Mouse (Mus musculus) spleen, adult 2 months (tissue): Measurements from ENCODE around the gene Mapk8ip1. TPM values are rescaled to one million over a fixed set of nuclear protein-coding genes. Genes with fewer than 3 reads are reported as not detected.

Source experiments
- DNase-seq, 2 experiments: peaks; one replicate each; pipeline versions ENCODE4 v3.0.0 to v3.0.0-alpha.2; 2012 to 2021; ENCODE audit warnings: low spot score in 2 of 2, low read depth in 1 of 2
- H3K27ac ChIP-seq: fragments of 200-500 bp; 2 replicates; pipeline ENCODE4 v1.5.1; 2012; ENCODE audit warnings: low read length, inconsistent platforms; ENCODE audit not compliant: insufficient read depth
- H3K27me3 ChIP-seq: fragments of 200-500 bp; 2 replicates; pipeline ENCODE4 v1.6.1; 2012; ENCODE audit warnings: mild to moderate bottlenecking, moderate library complexity, low read length, inconsistent platforms; ENCODE audit not compliant: control insufficient read depth, insufficient read depth
- H3K36me3 ChIP-seq: fragments of 200-500 bp; 2 replicates; pipeline ENCODE4 v1.6.1; 2012; ENCODE audit warnings: mild to moderate bottlenecking, low read length, inconsistent platforms; ENCODE audit not compliant: control insufficient read depth, insufficient read depth
- H3K4me1 ChIP-seq: fragments of 200-500 bp; 2 replicates; pipeline ENCODE4 v1.6.1; 2011; ENCODE audit warnings: inconsistent platforms; ENCODE audit not compliant: control insufficient read depth, insufficient read depth, insufficient read length
- H3K4me3 ChIP-seq: fragments of 200-500 bp; 2 replicates; pipeline ENCODE4 v1.5.1; 2011; ENCODE audit warnings: mild to moderate bottlenecking, inconsistent platforms; ENCODE audit not compliant: insufficient read depth, insufficient read length; ENCODE audit errors: extremely low read depth
- CTCF ChIP-seq: fragments of 200-500 bp; IDR thresholded peaks from 2 replicates; pipeline ENCODE4 v1.5.1; 2011; ENCODE audit warnings: mild to moderate bottlenecking, inconsistent platforms; ENCODE audit not compliant: insufficient read depth, insufficient read length, insufficient replicate concordance; ENCODE audit errors: extremely low read depth
- POLR2A ChIP-seq: fragments of 200-500 bp; IDR thresholded peaks from 2 replicates; pipeline ENCODE4 v1.6.1; 2011; ENCODE audit warnings: low read depth, low read length, inconsistent platforms
- WGBS: fragments of 180-500 bp; shearing (Covaris S2); methylation state at CpG from one replicate; pipeline ENCODE4 v1.1.7; 2018; 5-methylcytosine and 5-hydroxymethylcytosine counted together
- polyA plus RNA-seq: library from polyadenylated mRNA; depleted of rRNA; stranded (reverse); fragments of >200 nt; gene quantifications from 2 replicates; pipeline ENCODE4 v1.2.3, GENCODE M21; 2012

Mapk8ip1 gene
- polyA plus RNA-seq, 1 experiment: 5.0 TPM

DNA sequence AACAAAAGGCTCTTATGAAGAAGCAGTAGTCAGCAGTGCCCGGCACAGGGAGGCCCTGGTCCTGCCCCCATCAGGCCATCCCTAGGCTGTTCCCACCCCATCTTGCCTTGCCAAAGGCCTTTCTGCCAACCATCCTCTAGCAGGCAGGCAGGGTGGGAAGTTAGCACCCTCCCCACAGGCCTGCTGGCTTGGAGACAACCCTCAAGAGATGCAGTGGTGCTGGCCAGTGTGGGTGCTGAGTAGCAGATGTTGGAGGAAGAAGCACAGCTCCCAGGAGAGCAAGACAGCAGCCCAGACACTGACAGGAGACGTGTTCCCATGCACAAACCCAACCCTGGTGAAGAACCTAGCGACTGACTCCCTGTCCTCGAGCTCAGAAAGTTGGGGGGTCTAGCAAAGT lies 13.4 kb downstream of the Mapk8ip1 start:
- H3K36me3 ChIP-seq: peaks cover 1% of the 10 kb centered on the region; the same call in 1 of the 2 replicates
- 68% methylated on average over 4 of the region's 4 CpGs for WGBS
- H3K27me3 ChIP-seq: peaks cover 17% of the 10 kb centered on the region
- no peak overlapping the region for H3K27ac ChIP-seq
- no peak overlapping the region for H3K4me3 ChIP-seq
- peaks cover 8% of the 10 kb centered on the region for H3K4me1 ChIP-seq
- no peak for DNase-seq
- no peak for TF ChIP-seq POLR2A
- no peak for TF ChIP-seq CTCF

GRCm38 (mm10) chr2:92386821-92387570 lies 14.1 kb downstream of the Mapk8ip1 start:
- TF ChIP-seq CTCF (no peak), POLR2A (no peak)
- Histone ChIP-seq H3K4me3 (no peak overlapping the region), H3K4me1 (peaks cover 8% of the 10 kb centered on the region), H3K36me3 (peaks cover 1% of the 10 kb centered on the region; the same call in 1 of the 2 replicates), H3K27ac (no peak overlapping the region), H3K27me3 (peaks cover 12% of the 10 kb centered on the region)
- DNase-seq: no peak
- 90% methylated on average over 30 of the region's 30 CpGs for WGBS

DNA sequence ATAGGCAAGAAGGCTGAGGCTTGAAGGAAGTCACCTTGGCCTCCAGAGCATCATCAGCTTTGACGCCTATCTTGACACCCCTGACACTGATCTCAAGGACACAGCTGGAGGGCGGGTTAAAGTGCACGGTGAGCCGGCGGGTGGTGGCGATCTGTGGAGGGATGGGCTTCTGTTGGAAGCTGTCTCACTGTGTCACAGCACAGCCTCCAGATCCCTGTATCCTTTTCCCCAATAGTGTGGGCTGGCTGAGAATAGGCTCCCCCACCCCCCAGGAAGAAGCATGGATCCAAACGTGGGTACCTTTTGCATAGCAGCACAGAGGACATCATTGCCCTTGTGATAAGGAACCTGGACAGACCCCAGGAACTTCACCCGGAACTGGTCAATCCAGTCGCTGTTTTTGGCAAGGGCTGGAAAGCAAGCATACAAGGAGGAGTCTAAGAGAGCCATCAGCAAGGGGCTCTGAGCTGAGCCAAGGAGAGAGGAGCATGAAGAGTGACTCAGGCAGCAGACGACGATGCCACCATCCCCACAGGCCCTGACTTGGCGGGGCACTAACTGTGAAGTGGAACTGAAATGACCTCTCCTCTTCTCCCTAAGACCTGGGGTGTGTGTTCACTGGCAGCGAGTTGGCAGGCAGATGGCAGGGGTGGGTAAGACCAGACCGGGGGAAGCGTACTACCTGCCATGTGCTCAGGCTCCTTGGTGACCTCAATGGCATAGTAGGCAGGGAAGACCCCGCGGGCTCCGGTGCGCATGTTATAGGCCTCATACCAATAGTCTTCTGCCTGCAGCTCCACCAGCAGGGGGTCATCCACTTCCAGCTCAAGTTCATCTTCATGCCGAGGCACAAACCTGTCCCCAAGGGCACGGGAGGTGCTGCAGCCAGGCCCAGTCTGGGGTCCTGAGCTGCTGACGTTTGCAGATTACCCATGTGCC lies 15.7 kb downstream of the Mapk8ip1 start:
- Histone ChIP-seq H3K4me1 (peaks cover 8% of the 10 kb centered on the region), H3K4me3 (no peak overlapping the region), H3K27me3 (peaks cover 10% of the 10 kb centered on the region), H3K36me3 (peaks cover 10% of the 10 kb centered on the region), H3K27ac (no peak overlapping the region)
- 83% methylated on average over 22 of the region's 22 CpGs for WGBS
- DNase-seq: no peak
- TF ChIP-seq POLR2A (no peak), CTCF (no peak)

DNA sequence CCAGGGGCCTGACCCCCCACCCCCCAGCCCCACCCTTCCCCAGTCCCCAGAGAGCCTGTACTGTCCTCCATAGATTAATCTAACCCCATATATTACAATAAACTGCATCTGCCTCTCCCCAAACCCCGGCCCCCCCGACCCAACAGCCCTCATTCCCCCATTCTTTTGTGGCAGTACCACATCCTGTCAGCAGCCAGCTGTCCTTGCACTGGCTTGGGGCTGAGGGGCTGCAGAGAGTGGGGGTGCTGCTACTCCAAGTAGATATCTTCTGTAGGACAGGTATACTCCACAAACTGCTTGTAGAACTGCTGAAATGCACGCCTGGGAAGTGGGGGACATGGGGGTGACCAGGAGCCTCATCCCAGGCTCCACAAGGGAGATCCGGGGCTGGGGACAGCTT lies 17.0 kb downstream of the Mapk8ip1 start:
- Histone ChIP-seq H3K36me3 (peaks cover 21% of the 10 kb centered on the region), H3K4me1 (peaks cover 3% of the 10 kb centered on the region), H3K27ac (no peak overlapping the region), H3K27me3 (peaks cover 6% of the 10 kb centered on the region), H3K4me3 (no peak overlapping the region)
- WGBS: 36% methylated on average over 4 of the region's 4 CpGs
- TF ChIP-seq CTCF (no peak), POLR2A (no peak)
- no peak for DNase-seq

GRCm38 (mm10) chr2:92382759-92383158 lies 18.3 kb downstream of the Mapk8ip1 start:
- H3K27me3 ChIP-seq: no peaks in the 10 kb centered on the region
- no peak overlapping the region for H3K4me3 ChIP-seq
- H3K27ac ChIP-seq: no peak overlapping the region
- WGBS: 87% methylated on average over 4 of the region's 4 CpGs
- no peak for TF ChIP-seq POLR2A
- no peak for TF ChIP-seq CTCF
- peaks cover 29% of the 10 kb centered on the region for H3K36me3 ChIP-seq
- no peaks in the 10 kb centered on the region for H3K4me1 ChIP-seq
- no peak for DNase-seq

DNA sequence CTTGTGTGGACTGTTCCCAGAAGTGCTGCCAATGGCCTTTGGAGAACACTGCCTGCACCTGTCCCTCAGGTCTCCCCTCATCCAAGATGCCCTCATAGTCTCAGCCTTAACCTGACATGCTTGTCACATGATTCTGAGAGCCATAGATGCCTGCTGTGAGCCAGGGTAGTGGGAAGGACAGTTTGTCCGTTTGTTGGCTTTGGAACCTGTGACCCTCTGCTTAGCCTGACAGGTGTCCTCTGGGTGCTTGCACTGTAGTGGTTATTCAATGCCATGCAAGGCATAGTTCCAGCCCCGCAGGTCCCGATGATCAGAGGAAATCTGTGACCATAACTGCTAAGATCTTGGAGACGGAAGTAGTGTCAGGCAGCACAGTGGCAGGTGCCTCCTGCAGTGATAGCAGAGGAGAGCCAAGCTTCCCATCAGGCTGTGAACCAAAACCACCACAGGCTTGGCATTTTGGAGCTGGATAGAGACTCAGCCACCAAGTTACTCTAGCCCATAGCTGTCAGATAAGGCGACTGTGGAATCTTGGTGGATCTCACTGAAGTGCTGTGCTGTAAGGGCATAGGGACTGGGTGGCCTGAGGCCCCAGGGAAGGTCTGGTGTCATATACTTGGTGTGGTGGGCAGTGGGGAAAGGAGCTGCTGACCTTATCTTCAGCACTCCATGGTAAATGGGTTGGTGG lies 19.0 kb downstream of the Mapk8ip1 start, which contains the start of gene 1700029I15Rik:
Gene 1700029I15Rik, plus strand, starts transcription at position 638 of the 688 bp plus-strand sequence.
- Histone ChIP-seq H3K4me1 (no peaks in the 10 kb centered on the region), H3K36me3 (peaks cover 29% of the 10 kb centered on the region)

More for the DNA sequence above, 19.0 kb downstream of the Mapk8ip1 start, which contains the start of gene 1700029I15Rik:
- no peaks in the 10 kb centered on the region for H3K27me3 ChIP-seq
- no peak for DNase-seq
- 87% methylated on average over 5 of the region's 5 CpGs for WGBS
- no peak within 1 kb of the TSS for H3K27ac ChIP-seq
- no peak for TF ChIP-seq CTCF
- TF ChIP-seq POLR2A: no peak
- no peak within 1 kb of the TSS for H3K4me3 ChIP-seq
